Mouse (Mus musculus): ENCODE data around the gene Nos3.

Nos3 gene

DNA sequence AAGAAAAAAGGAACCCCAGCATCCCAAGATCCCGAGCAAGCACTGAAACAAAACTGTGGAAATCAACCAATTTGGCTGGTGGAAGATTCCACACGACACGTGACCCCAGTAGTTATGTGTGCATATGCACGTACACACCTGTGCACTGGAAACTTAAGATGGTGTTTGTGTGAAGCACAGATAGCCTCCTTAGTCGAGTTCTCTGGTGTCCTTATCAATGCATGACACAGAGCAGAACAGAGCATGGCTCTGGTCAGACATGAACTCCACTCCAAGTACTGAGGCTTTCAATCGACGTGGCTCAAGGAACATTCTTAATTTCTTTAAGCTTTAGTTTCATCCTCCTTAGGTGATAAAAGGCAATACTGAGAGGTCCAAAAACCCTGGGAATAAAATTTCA, 18.3 kb upstream of the Nos3 start:
- DNase-seq: no peak

DNA sequence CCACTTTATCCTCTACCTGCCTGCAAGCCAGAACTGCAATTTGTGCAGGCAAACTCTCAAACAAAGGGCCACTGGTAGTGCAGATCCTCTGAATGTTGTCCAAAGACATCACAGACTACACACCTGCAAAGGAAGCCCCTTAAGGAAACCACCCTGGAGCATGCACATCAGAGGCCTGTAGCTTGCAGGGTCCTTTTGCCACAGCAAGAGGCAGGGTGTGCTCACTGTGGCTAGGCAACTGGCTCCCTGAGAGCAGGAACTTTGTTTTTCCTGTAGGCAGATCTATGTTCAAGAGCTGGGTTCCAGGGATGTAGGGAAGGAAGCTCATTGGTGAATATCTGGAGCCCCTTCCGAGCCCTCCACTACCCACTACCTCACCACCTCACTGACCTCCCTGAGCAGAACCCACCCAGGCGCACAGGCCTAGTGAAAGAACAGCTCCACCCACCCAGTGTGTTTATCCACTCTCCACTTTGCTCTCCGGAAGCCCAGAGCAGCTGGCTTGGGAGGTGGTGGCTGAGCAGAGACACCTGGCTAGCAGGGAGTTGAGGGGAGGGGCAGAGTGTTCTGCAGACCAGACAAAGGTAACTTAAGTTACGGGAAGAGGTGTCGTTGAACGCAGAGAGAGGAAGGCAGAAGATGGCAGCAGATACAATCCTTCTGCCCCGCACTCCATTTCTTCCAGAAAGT, 17.3 kb upstream of the Nos3 start:
- no peak for DNase-seq

DNA sequence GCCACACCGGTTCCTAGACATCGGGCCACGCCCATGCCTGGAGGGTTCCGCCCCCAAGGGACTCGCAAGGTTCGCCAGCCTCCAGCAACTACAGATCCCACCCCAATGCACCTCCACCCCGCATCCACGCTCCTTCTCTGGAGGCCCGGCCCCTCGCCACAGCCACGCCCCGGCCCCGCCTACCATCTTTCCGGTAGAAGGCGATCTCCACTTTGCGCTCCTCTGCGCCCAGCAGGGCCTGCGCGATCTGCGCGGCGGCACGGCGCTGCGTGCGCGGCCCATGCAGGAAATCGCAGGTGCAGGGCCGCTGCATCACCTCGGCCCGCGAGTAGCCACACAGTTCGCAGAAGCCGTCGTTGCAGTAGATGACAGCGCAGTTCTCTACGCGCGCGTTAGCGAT, 16.5 kb upstream of the Nos3 start:
- peak; percentile 85 for DNase-seq

DNA sequence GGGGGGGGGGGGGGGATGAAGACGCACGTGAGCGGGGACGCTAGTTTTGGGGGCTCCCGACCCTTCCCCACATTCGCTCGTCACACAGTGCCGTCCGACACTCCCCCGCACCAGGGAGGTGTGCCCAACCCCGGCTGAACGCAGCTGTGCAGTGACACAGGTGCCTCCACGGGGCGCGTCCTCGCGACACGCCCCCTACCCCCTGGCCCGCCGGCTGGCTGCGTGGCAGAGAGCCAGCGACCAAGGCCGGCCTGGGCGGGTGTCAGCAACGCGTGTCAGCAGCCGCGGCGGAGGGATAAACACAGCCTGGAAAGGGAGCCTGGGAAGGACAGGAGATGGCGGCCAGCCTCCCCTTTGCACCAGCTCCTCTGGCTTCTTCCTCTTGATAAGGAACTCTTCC, 16.1 kb upstream of the Nos3 start:
- peak; percentile 61 for DNase-seq

DNA sequence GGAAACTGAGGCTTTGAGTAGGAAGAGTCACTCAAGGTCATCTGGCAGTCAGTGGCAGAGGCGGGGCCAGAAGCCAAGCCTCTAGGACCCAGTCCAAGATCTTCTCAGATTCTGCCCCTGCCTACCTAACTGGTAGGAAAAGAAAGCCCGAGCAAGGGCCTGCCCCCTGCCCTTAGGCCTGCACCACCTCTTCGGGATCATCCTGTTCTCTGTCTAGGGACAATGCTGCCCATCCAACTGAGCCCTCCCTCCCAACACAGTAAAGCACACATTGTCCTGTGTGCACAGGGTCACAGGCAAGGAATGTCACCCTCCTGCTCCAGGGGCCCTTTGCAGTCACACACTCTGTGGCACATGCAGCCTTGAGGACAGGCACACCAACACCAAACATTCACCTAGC, 14.5 kb upstream of the Nos3 start:
- peak; percentile 56 for DNase-seq

DNA sequence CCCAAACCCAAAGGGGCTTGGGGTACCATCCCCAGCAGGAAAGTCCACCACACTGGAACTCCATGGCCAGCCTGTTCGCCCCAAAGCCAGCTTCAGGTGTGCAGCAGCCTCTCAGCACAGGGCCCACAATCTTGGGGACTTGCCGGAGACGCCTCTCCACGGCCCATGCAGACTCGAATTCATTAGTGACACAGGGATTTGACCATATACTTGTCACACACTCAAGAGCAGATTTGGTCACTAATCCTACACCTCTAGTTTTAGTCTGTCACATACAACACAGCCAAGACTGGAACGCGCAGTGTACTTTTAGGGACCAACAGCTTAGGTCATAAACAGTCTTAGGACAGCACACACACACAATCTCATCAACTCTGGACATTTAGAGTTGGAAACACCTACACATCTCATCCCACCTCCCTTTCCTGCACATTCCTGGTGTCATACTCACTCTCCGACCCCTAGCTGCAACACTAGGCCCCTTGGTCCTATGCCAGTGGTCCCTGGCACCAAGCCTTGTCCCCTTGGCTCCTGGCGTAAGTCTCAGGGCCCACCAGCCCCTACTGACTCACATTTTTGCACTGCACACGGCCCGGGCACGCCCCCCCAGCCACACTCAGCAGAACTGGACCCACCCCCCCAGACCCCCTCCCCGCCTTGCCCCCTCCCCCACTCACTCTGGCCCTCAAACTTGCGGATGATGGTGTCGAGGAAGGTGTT, 13.9 kb upstream of the Nos3 start:
- DNase-seq: peak; percentile 69

DNA sequence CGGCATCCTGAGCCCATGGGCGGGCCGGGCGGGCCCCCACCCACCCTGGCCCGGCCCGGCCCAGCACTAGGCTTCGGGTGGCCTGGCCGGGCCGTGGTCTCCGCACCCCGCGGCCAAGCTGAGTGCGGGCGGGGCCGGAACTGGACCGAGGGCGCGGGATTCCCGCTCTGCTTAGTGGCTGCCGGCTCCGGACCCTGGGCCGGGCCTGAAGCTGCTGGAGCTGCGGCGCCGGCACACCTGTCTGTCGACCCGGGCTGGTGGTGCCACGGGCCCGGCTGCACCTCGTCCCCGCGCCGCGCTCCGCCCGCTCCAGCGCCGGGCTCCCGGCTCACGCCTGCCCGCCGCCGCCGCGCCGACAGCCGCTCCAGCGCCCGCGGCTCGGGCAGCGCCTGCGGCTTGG, 13.3 kb upstream of the Nos3 start, which contains the start of gene Kcnh2:
TSS of gene Kcnh2 (minus strand) at position 327 of the 400 bp plus-strand sequence.
- DNase-seq: no peak

DNA sequence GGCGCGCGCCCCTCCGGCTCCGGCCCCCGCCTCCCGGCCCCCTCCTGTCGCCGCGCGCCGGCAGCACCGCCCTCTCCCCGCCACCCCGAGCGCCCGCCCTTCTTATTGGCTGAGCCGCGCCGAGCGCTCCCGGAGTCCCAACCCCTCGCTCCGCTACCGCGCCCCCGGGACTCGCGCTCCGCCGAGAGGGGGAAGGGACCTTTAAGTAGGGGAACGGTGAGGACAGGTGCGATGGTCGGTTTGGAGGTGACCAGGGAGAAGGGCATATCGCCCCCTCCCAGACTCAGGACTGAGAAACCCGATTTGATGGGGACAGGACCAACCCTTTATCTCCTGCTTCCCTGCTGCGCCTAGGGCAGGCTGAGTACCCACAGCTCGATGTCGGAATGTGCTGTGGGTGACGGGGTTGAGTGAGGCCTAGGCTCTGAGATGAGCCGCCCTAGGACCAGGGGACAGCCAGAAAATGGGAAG, 12.9 kb upstream of the Nos3 start:
- peak; percentile 91 for DNase-seq

DNA sequence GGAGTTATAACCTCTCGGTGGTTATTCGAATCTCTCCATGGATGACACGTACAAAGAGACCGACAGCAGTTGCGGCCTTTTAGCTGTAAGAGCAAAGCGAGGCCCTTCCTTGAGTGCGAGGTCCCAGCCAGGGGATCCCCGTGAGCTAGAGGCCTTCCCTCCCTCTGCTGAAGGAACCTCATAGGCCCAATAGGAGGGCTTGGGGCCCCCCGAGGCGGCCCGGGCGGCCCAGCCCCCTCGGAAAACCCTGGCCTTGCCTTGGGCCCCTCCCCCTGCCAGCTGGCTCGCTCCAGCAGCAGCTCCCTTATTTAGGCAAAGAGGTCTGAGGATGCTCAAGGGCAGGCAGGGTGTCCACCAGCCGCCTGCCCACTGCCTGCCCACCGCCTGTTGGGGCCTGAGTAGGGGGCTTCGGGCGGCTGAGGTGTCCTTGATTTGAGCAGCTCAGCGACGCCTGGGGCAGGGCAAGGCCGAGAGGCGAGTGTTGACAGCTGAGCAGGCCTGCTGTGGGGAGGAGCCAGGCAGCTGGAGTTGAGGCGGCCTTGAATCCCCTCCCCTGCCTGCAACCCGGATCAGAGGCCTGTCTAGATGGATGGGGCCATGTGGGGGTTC, 12.3 kb upstream of the Nos3 start:
- DNase-seq: peak; percentile 67

DNA sequence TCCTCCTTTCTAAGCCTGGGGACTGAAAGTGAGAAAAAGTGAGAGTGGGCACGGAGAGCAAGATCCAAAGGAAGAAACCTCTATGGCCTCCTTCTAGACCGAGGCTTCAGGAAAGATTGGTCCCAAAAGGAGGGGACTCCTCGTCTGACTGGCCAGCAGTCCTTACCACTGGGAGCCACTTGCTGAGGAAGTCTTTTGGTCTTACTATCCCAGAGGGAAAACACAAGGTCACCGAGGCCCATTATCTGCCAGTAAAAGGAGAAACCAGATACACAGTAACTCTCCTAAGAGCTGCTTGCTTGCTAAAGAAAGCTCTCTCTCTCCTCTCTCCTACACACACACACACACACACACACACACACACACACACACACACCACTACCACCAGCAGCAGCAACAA, 11.3 kb upstream of the Nos3 start:
- DNase-seq: no peak

DNA sequence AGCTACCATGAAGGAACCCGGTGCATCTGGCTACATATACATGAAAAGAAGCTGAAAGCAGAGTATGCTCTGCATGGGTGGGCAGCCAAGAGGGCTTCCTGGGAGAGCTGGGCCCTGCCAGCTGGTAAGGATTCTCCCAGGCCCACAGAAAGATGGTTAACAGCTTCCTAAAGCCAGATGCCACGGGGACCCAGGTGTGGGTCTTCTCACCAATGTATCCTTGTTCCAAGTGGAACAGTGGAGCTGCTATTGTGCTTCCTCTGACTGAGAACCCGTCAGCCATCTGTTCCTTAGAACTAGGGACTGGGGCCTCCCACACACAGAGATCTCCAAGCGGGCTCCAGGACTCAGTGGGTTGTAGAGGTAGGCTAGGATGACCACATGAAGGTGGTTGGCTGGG, 7.8 kb upstream of the Nos3 start:
- DNase-seq: no peak

DNA sequence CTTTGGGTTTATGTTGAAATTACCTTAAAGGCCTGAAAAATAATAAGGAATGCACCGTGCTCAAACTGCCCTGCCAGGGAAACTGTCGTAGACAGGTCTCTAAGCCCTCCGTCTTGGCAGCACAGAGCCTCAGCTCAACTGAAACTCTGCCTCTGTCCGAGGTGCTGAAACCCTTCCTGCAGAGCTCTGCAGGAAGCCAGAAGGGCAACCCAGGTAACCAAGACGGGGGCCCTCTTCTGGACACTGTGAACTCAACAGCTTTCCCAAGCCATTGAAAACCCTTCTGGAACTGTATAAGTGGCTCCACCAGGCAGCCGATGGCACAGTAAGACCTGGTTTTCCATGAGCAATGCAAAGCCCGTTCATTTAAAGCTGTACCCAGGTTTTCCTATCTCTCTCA, 7.1 kb upstream of the Nos3 start:
- no peak for DNase-seq

DNA sequence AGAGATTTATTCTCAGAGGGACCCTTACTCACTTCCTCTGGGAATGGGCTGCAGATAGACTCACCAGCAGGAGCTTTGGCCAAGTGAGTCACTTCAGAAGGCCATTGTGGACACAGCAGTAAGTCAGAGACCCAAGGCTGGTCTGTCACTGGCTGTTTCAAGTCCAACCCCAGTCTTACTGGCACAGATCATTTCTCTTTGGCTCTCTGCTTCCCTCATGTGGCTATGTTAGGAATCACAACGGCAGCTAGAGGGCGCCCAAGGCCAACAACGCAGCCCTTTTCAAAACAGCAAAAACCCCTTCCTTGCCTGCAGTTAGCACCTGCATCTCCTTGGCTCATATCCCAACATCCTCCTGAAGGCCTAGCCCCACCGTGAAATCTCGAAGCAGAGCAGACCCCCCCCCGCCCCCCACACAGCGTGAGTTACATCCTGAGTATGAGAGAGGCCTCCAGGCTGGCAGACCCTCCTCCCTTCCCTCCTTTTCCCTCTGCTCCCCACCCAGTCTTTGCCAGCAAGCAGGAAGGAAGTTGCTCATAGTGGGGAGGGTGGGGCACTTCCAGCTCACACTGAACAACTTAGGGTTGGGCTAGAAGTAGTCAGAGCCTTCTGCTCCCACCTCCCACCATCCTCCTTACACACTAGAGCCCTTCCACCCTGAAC, 3.7 kb upstream of the Nos3 start:
- DNase-seq: peak; percentile 83

DNA sequence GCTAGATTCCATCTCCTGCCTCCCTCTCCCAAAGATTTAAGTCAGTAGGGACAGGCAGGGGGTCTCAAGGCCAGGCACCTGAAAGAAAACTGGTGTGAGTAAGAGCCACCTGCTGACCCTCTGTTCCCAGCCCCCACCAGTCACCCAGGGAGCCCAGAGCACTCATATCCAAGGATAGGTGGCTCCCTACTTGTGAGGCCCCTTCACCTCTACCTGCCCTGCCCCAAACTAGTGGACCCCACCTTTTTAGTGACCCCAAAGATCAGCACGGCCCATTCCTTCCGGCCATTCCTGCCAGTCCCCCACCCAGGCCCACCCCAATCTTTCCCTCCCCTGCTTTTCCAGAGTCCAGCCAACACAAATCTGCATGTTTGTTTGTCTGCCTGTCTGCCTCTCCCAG, 1.1 kb upstream of the Nos3 start:
- DNase-seq: no peak

DNA sequence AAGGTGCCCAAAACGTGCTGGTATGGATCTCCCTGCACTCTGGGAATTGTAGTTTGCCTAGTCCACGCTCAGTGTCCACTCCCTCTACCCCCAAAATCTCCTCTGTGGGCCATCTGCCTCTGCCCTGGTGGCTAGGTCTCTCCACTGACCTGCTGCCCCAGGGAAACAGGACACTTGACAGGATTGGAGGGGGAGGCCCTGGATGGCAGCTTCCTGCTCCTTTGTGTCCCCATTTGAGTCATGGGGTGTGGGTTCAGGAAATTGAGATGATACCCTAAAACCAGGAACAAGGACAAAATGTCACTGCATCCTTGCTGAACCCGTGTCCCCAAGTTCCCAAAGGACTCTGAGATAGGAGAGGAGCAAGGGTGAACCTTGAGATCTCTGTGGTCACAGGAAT, 549 bp upstream of the Nos3 start:
- DNase-seq: no peak

DNA sequence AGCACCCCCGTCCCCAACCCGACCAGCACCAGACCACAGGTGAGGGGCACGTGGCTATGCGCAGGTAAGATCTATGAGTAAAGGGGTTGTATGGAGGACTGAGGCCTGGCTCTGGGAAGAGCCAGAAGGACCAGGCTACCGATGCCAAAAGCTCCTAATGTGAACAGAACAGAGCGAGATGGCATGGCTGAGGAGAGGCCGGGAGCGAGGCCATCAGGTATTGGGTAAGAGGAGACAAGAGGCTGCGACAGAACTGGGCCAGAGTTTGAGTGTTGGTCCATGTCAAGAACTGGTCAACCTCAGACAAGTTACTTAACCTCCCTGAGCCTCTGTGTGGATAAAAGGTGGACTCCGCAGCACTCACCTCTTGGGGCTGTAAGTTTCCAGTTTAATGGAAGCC, 353 bp downstream of the Nos3 start:
- no peak for DNase-seq

DNA sequence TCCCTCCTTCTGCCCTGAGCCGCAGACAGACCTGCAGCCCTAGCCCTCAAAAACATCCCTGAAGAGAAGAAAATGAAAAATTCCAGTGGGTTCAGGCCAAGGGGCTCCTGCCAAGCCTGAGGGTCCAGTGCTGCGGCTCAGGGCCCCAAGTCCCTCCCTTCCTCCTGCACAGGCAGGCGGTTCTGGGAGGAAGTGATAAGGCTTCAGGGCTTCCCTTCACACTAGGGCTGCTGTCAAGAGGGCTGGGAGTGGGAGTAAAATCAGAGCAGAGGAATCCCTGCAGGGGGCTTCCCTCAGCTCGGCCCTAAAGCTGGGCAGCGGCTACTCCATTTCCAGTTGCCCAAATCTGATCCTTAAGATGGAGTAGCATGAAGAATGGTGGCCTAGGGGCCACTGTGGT, 918 bp downstream of the Nos3 start:
- DNase-seq: no peak

DNA sequence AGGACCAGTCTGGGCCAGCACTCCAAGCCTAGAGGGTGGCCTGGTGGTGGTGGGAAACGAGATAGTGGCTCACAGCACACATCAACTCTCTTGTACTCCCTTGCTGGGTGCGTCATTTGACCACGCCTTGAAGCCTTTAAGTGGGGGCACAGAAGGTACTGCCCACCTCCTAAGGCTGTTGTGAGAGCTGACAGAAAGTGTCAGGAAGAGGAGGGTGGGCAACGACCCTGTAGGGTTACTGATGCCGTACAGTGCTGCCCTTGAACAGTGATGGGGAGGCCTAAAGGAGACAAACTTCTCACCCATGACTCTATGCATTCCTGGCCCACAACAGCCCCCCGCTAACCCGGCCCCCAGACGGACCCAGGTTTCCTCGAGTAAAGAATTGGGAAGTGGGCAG, 1.8 kb downstream of the Nos3 start:
- no peak for DNase-seq

DNA sequence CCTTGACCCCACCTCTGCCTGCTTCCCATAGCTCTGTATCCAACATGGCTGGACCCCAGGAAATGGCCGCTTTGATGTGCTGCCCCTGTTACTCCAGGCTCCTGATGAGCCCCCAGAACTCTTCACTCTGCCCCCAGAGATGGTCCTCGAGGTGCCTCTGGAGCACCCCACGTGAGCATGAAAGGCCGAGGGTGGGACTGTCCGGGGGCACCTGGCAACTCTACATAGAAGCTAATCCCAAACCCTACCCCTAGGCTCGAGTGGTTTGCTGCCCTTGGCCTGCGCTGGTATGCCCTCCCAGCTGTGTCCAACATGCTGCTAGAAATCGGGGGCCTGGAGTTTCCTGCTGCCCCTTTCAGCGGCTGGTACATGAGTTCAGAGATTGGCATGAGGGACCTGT, 5.2 kb downstream of the Nos3 start:
- DNase-seq: no peak

DNA sequence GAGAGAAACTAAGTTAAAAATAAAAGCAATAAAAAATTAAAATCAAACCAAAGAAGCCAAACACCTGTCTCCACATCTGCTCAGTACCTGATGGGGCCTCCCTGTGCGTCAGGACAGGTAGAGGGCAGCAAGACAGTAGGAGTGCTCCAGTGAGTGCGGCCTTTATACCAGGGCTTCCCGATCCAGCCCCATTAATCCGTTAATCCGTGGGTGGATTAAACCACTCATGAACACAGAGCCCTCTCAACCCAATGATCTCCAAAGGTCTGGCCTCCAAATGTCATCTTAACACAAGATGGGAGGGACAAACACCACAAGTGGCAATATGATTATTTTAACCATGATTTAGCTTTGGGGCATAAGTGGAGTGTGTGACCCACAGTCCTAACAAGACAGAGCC, 9.2 kb downstream of the Nos3 start:
- no peak for DNase-seq

DNA sequence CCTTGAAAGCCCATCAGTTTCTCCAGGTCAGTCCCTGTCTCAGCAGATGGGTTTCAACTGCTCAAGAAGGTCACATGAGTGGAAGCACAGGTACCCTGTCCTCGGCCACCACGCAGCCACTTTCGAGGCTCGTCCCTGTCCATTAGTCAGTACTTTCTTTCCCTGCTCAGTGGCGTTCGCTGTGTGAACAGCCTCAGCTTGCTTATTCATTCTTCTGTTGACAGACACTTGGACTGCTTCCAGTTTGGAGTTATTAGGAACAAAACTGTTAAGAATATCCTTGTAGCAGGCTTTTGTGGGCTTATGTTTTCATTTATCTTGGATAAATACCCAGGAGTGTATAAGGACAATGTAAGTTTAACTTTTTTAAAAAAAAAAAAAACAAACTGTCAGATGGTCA, 9.6 kb downstream of the Nos3 start:
- no peak for DNase-seq

DNA sequence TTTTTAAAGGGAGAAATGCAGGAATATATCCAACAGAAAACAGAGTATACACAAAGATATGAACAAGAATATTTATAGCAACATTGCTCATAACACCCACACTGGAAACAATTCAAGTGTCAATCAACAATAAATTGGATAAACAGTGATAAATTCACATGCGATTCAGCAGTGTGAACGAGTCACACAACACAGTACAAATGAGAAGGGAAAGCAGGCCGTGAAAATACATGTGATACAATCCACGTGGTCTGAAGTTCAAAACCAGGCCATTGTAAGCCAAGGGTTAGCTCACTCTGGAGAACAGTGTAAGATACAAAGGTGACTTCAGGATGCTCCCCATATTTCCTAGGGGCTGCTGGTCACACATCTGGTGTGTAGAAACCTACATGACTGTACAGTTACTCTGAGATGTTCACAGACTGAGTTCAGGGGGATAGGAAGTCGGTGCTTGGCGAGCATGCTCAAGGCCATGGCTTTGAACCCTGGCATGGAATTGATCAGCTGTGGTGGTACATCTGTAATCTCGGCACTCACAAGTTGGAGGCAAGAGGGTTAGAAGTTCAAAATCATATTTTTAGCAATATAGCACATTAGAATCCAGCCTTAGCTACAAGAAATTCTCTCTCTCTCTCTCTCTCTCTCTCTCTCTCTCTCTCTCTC, 10.2 kb downstream of the Nos3 start:
- no peak for DNase-seq

DNA sequence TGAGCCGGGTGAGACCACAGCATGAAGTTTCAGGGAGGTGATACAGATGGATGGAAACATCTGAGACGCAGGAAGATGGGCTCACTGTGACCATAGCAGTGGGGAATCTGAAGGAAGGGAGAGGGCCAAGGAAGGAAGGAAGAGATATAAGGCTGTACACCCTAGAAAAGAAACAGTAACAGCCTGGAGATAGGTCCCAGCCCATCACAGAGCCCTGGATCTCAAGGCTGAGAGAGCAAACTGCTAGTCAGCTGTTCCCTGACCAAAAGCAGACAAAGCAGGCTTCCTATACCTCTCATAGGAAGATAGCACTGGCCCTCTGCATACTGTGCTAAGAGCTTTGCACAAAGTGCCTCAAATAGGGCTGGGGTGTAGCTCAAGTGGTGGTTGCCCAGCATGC, 14.1 kb downstream of the Nos3 start:
- DNase-seq: no peak
